Mouse (Mus musculus): ENCODE measurements at regions not wholly inside any gene's neighbourhood (a gene's known extent, or its start where the extent isn't known, plus 50 kb on each side); places are given as distances from the start of the nearest gene placed in this dataset.

DNA sequence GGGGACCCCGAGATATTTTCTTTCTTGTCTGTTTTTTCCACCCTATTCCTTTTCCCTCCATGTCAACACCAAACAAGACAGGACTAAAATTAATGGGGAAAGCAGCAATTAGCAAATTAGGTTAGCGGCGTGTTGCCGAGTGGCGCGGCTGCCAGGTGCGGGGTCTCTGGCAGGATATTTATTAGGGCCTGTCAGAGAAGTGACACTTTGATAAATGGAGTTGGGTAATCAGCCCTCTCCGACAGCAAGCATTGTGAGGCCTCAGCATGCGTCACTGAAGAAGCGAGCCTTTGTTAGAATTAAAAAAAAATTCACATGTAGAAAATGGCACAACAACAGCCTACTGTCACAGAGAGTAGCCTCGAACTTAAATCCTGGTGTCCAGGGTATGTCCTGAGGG, 162.3 kb downstream of the Dhx35 start:
- Histone ChIP-seq H3K4me3 (replicated peaks) (no peak overlapping the region), H3K27ac (no peak overlapping the region), H3K27me3 (replicated peaks) (no peaks in the 10 kb centered on the region), H3K4me2 (replicated peaks) (no peak overlapping the region), H3K9ac (no peak overlapping the region), H3K36me3 (no peaks in the 10 kb centered on the region), H3K4me1 (replicated peaks) (no peaks in the 10 kb centered on the region), H3K9me3 (no peaks in the 10 kb centered on the region)
- no peak for ATAC-seq
- 48% methylated on average over 11 of the region's 11 CpGs for WGBS

DNA sequence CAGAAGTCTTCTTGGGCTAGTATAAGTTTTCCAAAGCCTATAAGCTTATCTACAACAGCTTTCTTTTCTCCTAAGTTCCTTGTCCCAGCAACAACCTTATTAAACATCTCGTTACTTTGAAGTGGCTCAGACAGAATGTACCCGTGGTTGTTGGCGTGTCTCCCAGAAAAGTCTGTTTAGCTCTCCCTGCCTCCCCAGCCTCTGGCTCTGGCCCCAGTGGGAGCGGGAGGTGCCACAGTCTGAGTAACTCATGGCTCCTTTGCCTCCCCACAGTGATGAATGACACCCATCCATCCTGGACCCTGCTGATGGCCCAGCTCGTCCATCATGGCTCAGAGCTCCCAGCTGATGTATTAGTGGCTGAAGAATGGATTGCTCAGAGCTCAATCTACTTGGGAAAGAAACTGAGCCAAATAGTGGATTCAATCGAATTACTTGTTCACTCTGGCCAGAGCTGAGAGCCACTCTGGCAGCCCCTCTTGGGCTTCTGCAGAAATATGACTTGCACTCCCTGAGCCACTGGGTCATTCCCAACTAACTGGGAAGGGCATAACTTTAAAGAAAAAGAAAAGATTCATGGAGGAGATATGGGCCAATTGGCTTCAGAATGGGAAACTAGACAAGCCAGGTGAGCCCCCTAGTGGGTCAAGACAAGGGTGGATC, 170.5 kb downstream of the Dhx35 start:
- ATAC-seq, result no peak

GRCm38 (mm10) chr2:158972178-158972577, 177.6 kb downstream of the Dhx35 start:
- Histone ChIP-seq H3K36me3 (no peaks in the 10 kb centered on the region), H3K9me3 (no peaks in the 10 kb centered on the region), H3K9ac (no peak overlapping the region), H3K27me3 (replicated peaks) (no peaks in the 10 kb centered on the region), H3K27ac (no peak overlapping the region), H3K4me1 (replicated peaks) (no peaks in the 10 kb centered on the region), H3K4me2 (replicated peaks) (no peak overlapping the region), H3K4me3 (replicated peaks) (no peak overlapping the region)
- 46% methylated on average over 2 of the region's 2 CpGs for WGBS
- no peak for ATAC-seq

More for the DNA sequence above, 170.5 kb downstream of the Dhx35 start:
- Histone ChIP-seq H3K27ac (no peak overlapping the region), H3K27me3 (replicated peaks) (no peaks in the 10 kb centered on the region), H3K4me2 (replicated peaks) (no peak overlapping the region), H3K9ac (no peak overlapping the region), H3K36me3 (no peaks in the 10 kb centered on the region), H3K4me3 (replicated peaks) (no peak overlapping the region), H3K9me3 (no peaks in the 10 kb centered on the region), H3K4me1 (replicated peaks) (no peaks in the 10 kb centered on the region)
- 54% methylated on average over 6 of the region's 6 CpGs for WGBS

DNA sequence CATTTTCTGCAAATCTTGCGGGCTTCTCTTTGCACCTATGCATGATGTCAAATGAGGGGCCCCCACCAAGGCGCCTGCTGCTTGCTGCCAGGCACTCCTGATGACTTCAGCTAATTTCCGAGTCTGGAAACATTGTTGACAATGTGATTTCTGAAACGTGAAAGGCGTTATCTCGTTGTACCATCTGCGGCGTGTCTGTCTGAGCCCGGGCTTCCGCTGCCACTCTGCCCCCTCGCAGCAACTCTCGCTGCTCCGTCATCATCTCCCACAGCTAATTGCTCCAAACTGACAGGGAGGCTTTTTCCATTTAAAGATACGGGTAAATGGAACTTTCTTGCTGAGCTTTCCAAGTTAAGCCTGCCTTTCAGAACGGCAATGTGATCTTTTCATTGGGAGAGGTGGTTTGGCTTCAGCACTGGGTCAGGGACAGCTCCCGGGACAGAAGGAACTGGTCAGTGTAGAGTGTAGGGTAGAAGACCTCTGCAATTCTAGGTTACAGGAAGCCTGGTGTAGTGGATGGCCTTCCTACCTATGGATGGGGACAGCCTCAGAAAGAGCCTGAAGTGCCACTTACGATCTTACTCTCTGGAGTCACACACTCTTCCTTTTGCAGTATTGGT, 191.0 kb downstream of the Dhx35 start:
- Histone ChIP-seq H3K4me1 (replicated peaks) (no peaks in the 10 kb centered on the region), H3K4me2 (replicated peaks) (no peak overlapping the region), H3K4me3 (replicated peaks) (no peak overlapping the region), H3K9me3 (no peaks in the 10 kb centered on the region), H3K27me3 (replicated peaks) (no peaks in the 10 kb centered on the region), H3K9ac (no peak overlapping the region), H3K36me3 (no peaks in the 10 kb centered on the region), H3K27ac (no peak overlapping the region)
- ATAC-seq, result no peak
- WGBS, result 72% methylated on average over 17 of the region's 17 CpGs

DNA sequence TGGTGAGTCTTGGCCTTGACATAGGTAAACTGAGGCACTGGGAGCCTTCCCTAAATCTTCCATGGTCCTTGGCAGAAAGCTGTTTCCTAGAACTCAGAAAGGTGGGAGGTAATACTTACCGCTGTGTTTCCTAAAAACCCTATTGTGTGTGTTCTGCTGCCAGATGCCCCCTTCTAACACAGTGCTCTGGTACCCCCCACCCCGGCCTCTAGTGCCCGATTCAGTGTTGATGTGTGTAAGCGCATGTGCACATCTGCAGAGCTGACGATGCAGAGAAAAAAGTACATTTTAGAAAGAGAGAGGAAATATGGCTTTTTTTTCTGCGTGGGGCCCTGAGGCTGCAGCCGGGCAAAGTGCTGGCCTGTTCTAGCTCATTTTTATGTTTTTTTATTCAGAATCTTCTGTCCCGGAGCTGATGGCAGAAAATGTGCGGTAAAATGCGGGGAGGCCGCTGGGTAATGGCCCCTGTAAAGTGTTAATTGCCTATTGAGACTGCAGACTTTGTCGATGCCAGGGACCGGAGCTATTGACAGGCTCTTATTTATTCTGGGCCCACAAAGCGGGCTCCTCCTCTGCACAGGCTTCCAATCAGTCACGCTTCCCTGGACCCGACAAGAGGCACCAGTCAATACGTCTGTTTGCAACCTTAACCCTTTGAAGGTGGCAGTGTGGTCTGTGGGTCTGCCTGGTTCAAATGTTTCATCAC, 208.0 kb downstream of the Dhx35 start:
- Histone ChIP-seq H3K4me3 (replicated peaks) (no peak overlapping the region), H3K9ac (no peak overlapping the region), H3K4me1 (replicated peaks) (no peaks in the 10 kb centered on the region), H3K4me2 (replicated peaks) (no peak overlapping the region), H3K9me3 (no peaks in the 10 kb centered on the region), H3K27me3 (replicated peaks) (0 out of 2 replicates have a peak, but pooled peaks cover 2% of the 10 kb centered on the region), H3K27ac (no peak overlapping the region), H3K36me3 (no peaks in the 10 kb centered on the region)
- WGBS, result 29% methylated on average over 17 of the region's 17 CpGs
- no peak for ATAC-seq

- no peaks in the 10 kb centered on the region for H3K36me3 ChIP-seq
- H3K9me3 ChIP-seq, result no peaks in the 10 kb centered on the region
- ATAC-seq, result no peak
- H3K4me1 ChIP-seq (replicated peaks), result no peaks in the 10 kb centered on the region
- H3K27me3 ChIP-seq (replicated peaks), result 0 out of 2 replicates have a peak, but pooled peaks cover 2% of the 10 kb centered on the region
- no peak overlapping the region for H3K9ac ChIP-seq
- H3K27ac ChIP-seq, result no peak overlapping the region
- no peak overlapping the region for H3K4me2 ChIP-seq (replicated peaks)
- no peak overlapping the region for H3K4me3 ChIP-seq (replicated peaks)
- 58% methylated on average over 4 of the region's 4 CpGs for WGBS
Measured at GRCm38 (mm10) chr2:159003187-159003497, 208.5 kb downstream of the Dhx35 start.

DNA sequence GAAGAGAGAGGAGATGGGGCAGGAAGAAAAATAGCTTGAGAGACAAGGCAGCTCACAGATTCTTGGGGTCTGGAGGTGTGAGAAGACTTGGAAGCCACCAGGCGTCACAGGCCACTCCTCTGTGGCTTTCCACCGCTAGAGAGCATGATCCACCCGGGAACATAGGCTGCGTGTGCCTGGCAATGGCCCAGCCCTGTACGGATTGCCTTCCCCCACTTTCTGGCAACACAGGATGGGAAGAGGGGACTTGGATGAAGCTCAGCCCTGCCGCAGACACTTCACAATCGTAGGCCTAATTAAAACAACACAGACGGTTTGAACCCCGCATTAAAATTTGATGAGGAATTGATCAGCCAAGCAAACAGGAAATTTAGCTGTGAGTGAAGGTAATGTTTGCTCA, 209.8 kb downstream of the Dhx35 start:
- ATAC-seq, result no peak
- no peak overlapping the region for H3K9ac ChIP-seq
- H3K36me3 ChIP-seq, result no peaks in the 10 kb centered on the region
- H3K4me2 ChIP-seq (replicated peaks), result no peak overlapping the region
- H3K27me3 ChIP-seq (replicated peaks), result 0 out of 2 replicates have a peak, but pooled peaks cover 2% of the 10 kb centered on the region
- H3K27ac ChIP-seq, result no peak overlapping the region
- H3K4me1 ChIP-seq (replicated peaks), result no peaks in the 10 kb centered on the region
- WGBS, result 68% methylated on average over 9 of the region's 9 CpGs
- no peaks in the 10 kb centered on the region for H3K9me3 ChIP-seq
- H3K4me3 ChIP-seq (replicated peaks), result no peak overlapping the region

DNA sequence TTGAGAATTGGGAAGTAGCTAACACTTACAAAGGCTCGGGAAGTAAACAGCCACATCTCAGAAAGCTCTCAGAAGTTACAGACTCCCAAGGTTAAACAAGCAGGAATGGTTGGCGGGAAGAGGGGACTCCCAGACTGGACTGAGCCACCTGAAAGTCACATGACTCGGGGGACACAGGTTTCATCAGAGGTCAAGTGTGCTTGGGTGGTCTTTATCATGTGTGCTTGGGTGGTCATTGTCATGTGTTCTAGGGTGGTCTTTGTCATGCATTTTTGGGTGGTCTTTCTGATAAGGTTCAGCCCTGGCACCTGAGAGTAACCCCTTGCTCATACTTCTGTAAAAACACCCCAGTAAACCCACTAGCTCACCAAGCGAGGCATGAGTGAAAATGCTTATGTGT, 218.1 kb downstream of the Dhx35 start:
- Histone ChIP-seq H3K27ac (no peak overlapping the region), H3K4me1 (replicated peaks) (no peaks in the 10 kb centered on the region), H3K27me3 (replicated peaks) (no peaks in the 10 kb centered on the region), H3K36me3 (no peaks in the 10 kb centered on the region), H3K4me2 (replicated peaks) (no peak overlapping the region), H3K4me3 (replicated peaks) (no peak overlapping the region), H3K9me3 (no peaks in the 10 kb centered on the region), H3K9ac (no peak overlapping the region)
- no peak for ATAC-seq
- 71% methylated on average over 4 of the region's 4 CpGs for WGBS

- Histone ChIP-seq H3K9me3 (no peaks in the 10 kb centered on the region), H3K4me2 (replicated peaks) (no peak overlapping the region), H3K4me1 (replicated peaks) (no peaks in the 10 kb centered on the region), H3K27me3 (replicated peaks) (no peaks in the 10 kb centered on the region), H3K27ac (no peak overlapping the region), H3K9ac (no peak overlapping the region), H3K4me3 (replicated peaks) (no peak overlapping the region), H3K36me3 (no peaks in the 10 kb centered on the region)
- no peak for ATAC-seq
- WGBS, result 76% methylated on average over 8 of the region's 8 CpGs
Measured at GRCm38 (mm10) chr2:159014553-159014952, 219.9 kb downstream of the Dhx35 start.

GRCm38 (mm10) chr2:159019921-159020534, 225.4 kb downstream of the Dhx35 start:
- Histone ChIP-seq H3K4me3 (replicated peaks) (no peak overlapping the region), H3K9me3 (no peaks in the 10 kb centered on the region), H3K4me2 (replicated peaks) (no peak overlapping the region), H3K27ac (no peak overlapping the region), H3K27me3 (replicated peaks) (no peaks in the 10 kb centered on the region), H3K36me3 (no peaks in the 10 kb centered on the region), H3K9ac (no peak overlapping the region), H3K4me1 (replicated peaks) (no peaks in the 10 kb centered on the region)
- ATAC-seq, result no peak
- WGBS, result 36% methylated on average over 4 of the region's 4 CpGs

- no peaks in the 10 kb centered on the region for H3K9me3 ChIP-seq
- WGBS, result 74% methylated on average over 8 of the region's 8 CpGs
- H3K4me1 ChIP-seq (replicated peaks), result no peaks in the 10 kb centered on the region
- H3K27ac ChIP-seq, result no peak overlapping the region
- H3K36me3 ChIP-seq, result no peaks in the 10 kb centered on the region
- H3K9ac ChIP-seq, result no peak overlapping the region
- no peak overlapping the region for H3K4me3 ChIP-seq (replicated peaks)
- ATAC-seq, result no peak
- no peak overlapping the region for H3K4me2 ChIP-seq (replicated peaks)
- H3K27me3 ChIP-seq (replicated peaks), result no peaks in the 10 kb centered on the region
Measured at GRCm38 (mm10) chr2:159032147-159032546, 237.5 kb downstream of the Dhx35 start.

DNA sequence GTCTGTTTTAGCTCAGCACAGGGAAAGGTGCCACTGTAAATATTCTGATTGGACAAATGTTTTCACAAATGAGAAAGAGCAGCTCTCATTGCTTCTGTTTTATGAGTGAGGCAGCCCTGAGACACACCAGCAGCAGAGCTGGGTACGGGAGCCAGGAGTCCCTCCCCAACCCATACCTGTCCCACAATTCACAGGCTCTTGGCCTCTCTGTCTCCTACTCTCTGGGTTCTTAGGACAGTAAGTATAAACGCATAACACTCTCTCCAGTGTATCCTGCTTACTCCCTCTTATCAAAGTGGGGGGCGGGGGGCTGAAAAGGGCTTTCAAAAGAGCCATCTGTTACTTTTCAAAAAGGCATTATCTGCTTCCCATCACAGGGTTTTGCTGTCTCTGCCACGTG, 245.3 kb downstream of the Dhx35 start:
- no peak overlapping the region for H3K4me2 ChIP-seq (replicated peaks)
- WGBS, result 35% methylated on average over 4 of the region's 4 CpGs
- H3K4me3 ChIP-seq (replicated peaks), result no peak overlapping the region
- no peaks in the 10 kb centered on the region for H3K9me3 ChIP-seq
- H3K27ac ChIP-seq, result no peak overlapping the region
- H3K9ac ChIP-seq, result no peak overlapping the region
- H3K27me3 ChIP-seq (replicated peaks), result no peaks in the 10 kb centered on the region; the same call in 1 of the 2 replicates
- no peaks in the 10 kb centered on the region for H3K4me1 ChIP-seq (replicated peaks)
- no peak for ATAC-seq
- no peaks in the 10 kb centered on the region for H3K36me3 ChIP-seq
